Mouse (Mus musculus) heart, embryonic 10.5 days (tissue): ENCODE measurements at regions not wholly inside any gene's neighbourhood (a gene's known extent, or its start where the extent isn't known, plus 50 kb on each side); places are given as distances from the start of the nearest gene placed in this dataset.

Experiments
- DNase-seq: peaks from one replicate; pipeline ENCODE4 v3.0.0-alpha.2; 2017; ENCODE audit warnings: low spot score
- H3K27ac ChIP-seq: fragments of 300-500 bp; sonication (generic); 2 replicates; pipeline ENCODE4 v1.5.1; 2016; ENCODE audit warnings: mild to moderate bottlenecking
- H3K27me3 ChIP-seq: fragments of 300-500 bp; sonication (generic); 2 replicates; pipeline ENCODE4 v1.6.1; 2016; ENCODE audit warnings: mild to moderate bottlenecking; ENCODE audit not compliant: poor library complexity, insufficient read depth, severe bottlenecking
- H3K36me3 ChIP-seq: fragments of 300-500 bp; sonication (generic); 2 replicates; pipeline ENCODE4 v1.6.1; 2016; ENCODE audit warnings: mild to moderate bottlenecking, moderate library complexity
- H3K4me1 ChIP-seq: fragments of 300-500 bp; sonication (generic); 2 replicates; pipeline ENCODE4 v1.6.1; 2016; ENCODE audit warnings: mild to moderate bottlenecking
- H3K4me3 ChIP-seq: fragments of 300-500 bp; sonication (generic); 2 replicates; pipeline ENCODE4 v1.5.1; 2016; ENCODE audit warnings: mild to moderate bottlenecking, moderate library complexity
- H3K9me3 ChIP-seq: fragments of 300-500 bp; sonication (generic); 2 replicates; pipeline ENCODE4 v1.6.1; 2016; ENCODE audit warnings: mild to moderate bottlenecking, moderate library complexity
- WGBS: fragments of 180-500 bp; shearing (Covaris S2); methylation state at CpG from one replicate; pipeline ENCODE4 v1.1.7; 2016; 5-methylcytosine and 5-hydroxymethylcytosine counted together

GRCm38 (mm10) chr16:52947679-52948078 lies 493.8 kb upstream of the Alcam start:
- Histone ChIP-seq H3K27ac (no peak overlapping the region), H3K36me3 (no peaks in the 10 kb centered on the region), H3K9me3 (no peaks in the 10 kb centered on the region), H3K4me3 (no peak overlapping the region), H3K27me3 (no peaks in the 10 kb centered on the region), H3K4me1 (no peaks in the 10 kb centered on the region)
- DNase-seq: peak; percentile 80
- WGBS: 28% methylated on average over 4 of the region's 4 CpGs

GRCm38 (mm10) chr16:52934749-52935148 lies 480.9 kb upstream of the Alcam start:
- H3K4me3 ChIP-seq: no peak overlapping the region
- no peaks in the 10 kb centered on the region for H3K9me3 ChIP-seq
- no peaks in the 10 kb centered on the region for H3K27me3 ChIP-seq
- H3K4me1 ChIP-seq: no peaks in the 10 kb centered on the region
- H3K36me3 ChIP-seq: no peaks in the 10 kb centered on the region
- H3K27ac ChIP-seq: no peak overlapping the region
- 75% methylated on average over 1 of the region's 1 CpGs for WGBS
- no peak for DNase-seq

- no peaks in the 10 kb centered on the region for H3K4me1 ChIP-seq
- WGBS: 82% methylated on average over 3 of the region's 3 CpGs
- H3K36me3 ChIP-seq: no peaks in the 10 kb centered on the region
- DNase-seq: no peak
- H3K9me3 ChIP-seq: no peaks in the 10 kb centered on the region
- no peak overlapping the region for H3K27ac ChIP-seq
- H3K4me3 ChIP-seq: no peak overlapping the region
- no peaks in the 10 kb centered on the region for H3K27me3 ChIP-seq
Measured at GRCm38 (mm10) chr16:52931978-52932377, 478.1 kb upstream of the Alcam start.

GRCm38 (mm10) chr16:52892467-52893255 lies 438.8 kb upstream of the Alcam start:
- WGBS: 77% methylated on average over 14 of the region's 14 CpGs
- no peak overlapping the region for H3K4me3 ChIP-seq
- no peaks in the 10 kb centered on the region for H3K4me1 ChIP-seq
- H3K27ac ChIP-seq: no peak overlapping the region
- no peak for DNase-seq
- H3K36me3 ChIP-seq: no peaks in the 10 kb centered on the region
- no peaks in the 10 kb centered on the region for H3K9me3 ChIP-seq
- H3K27me3 ChIP-seq: no peaks in the 10 kb centered on the region

GRCm38 (mm10) chr16:52879463-52880114 lies 425.7 kb upstream of the Alcam start:
- H3K4me3 ChIP-seq: no peak overlapping the region
- H3K9me3 ChIP-seq: no peaks in the 10 kb centered on the region
- no peaks in the 10 kb centered on the region for H3K36me3 ChIP-seq
- H3K4me1 ChIP-seq: no peaks in the 10 kb centered on the region
- no peak for DNase-seq
- H3K27me3 ChIP-seq: no peaks in the 10 kb centered on the region
- WGBS: 74% methylated on average over 4 of the region's 4 CpGs
- no peak overlapping the region for H3K27ac ChIP-seq

- WGBS: 78% methylated on average over 6 of the region's 6 CpGs
- no peak overlapping the region for H3K27ac ChIP-seq
- peaks cover 6% of the 10 kb centered on the region; the same call in 1 of the 2 replicates for H3K4me1 ChIP-seq
- H3K27me3 ChIP-seq: no peaks in the 10 kb centered on the region
- no peaks in the 10 kb centered on the region for H3K36me3 ChIP-seq
- H3K4me3 ChIP-seq: no peak overlapping the region
- no peaks in the 10 kb centered on the region for H3K9me3 ChIP-seq
- DNase-seq: no peak
Measured at GRCm38 (mm10) chr16:52867833-52868232, 414.0 kb upstream of the Alcam start.

- DNase-seq: no peak
- Histone ChIP-seq H3K9me3 (no peaks in the 10 kb centered on the region), H3K27ac (no peak overlapping the region), H3K4me3 (no peak overlapping the region), H3K4me1 (peaks cover 6% of the 10 kb centered on the region; the same call in 1 of the 2 replicates), H3K27me3 (no peaks in the 10 kb centered on the region), H3K36me3 (no peaks in the 10 kb centered on the region)
- WGBS: 20% methylated on average over 1 of the region's 1 CpGs
Measured at GRCm38 (mm10) chr16:52863554-52863953, 409.7 kb upstream of the Alcam start.

- Histone ChIP-seq H3K4me3 (no peak overlapping the region), H3K36me3 (no peaks in the 10 kb centered on the region), H3K4me1 (peaks cover 6% of the 10 kb centered on the region; the same call in 1 of the 2 replicates), H3K27me3 (no peaks in the 10 kb centered on the region), H3K9me3 (no peaks in the 10 kb centered on the region), H3K27ac (no peak overlapping the region)
- 87% methylated on average over 6 of the region's 6 CpGs for WGBS
- no peak for DNase-seq
Measured at GRCm38 (mm10) chr16:52861263-52861662, 407.4 kb upstream of the Alcam start.

GRCm38 (mm10) chr16:52858441-52859209 lies 404.8 kb upstream of the Alcam start:
- Histone ChIP-seq H3K36me3 (no peaks in the 10 kb centered on the region), H3K27ac (no peak overlapping the region), H3K27me3 (no peaks in the 10 kb centered on the region), H3K4me1 (peaks cover 6% of the 10 kb centered on the region; the same call in 1 of the 2 replicates), H3K9me3 (no peaks in the 10 kb centered on the region), H3K4me3 (no peak overlapping the region)
- WGBS: 45% methylated on average over 8 of the region's 8 CpGs
- DNase-seq: no peak

GRCm38 (mm10) chr16:52851129-52851528 lies 397.3 kb upstream of the Alcam start:
- 87% methylated on average over 2 of the region's 2 CpGs for WGBS
- no peaks in the 10 kb centered on the region for H3K4me1 ChIP-seq
- H3K36me3 ChIP-seq: no peaks in the 10 kb centered on the region
- H3K9me3 ChIP-seq: no peaks in the 10 kb centered on the region
- H3K27ac ChIP-seq: no peak overlapping the region
- no peak overlapping the region for H3K4me3 ChIP-seq
- H3K27me3 ChIP-seq: no peaks in the 10 kb centered on the region
- DNase-seq: no peak

- H3K36me3 ChIP-seq: no peaks in the 10 kb centered on the region
- 56% methylated on average over 1 of the region's 1 CpGs for WGBS
- H3K27ac ChIP-seq: no peak overlapping the region
- no peaks in the 10 kb centered on the region for H3K9me3 ChIP-seq
- H3K27me3 ChIP-seq: no peaks in the 10 kb centered on the region
- H3K4me3 ChIP-seq: no peak overlapping the region
- no peak for DNase-seq
- no peaks in the 10 kb centered on the region for H3K4me1 ChIP-seq
Measured at GRCm38 (mm10) chr16:52818976-52819375, 365.1 kb upstream of the Alcam start.

GRCm38 (mm10) chr16:52811219-52811618 lies 357.3 kb upstream of the Alcam start:
- no peak overlapping the region for H3K4me3 ChIP-seq
- no peak for DNase-seq
- no peaks in the 10 kb centered on the region for H3K4me1 ChIP-seq
- H3K27me3 ChIP-seq: no peaks in the 10 kb centered on the region
- no peak overlapping the region for H3K27ac ChIP-seq
- H3K9me3 ChIP-seq: no peaks in the 10 kb centered on the region
- H3K36me3 ChIP-seq: no peaks in the 10 kb centered on the region
- WGBS: 71% methylated on average over 3 of the region's 3 CpGs

GRCm38 (mm10) chr16:52804365-52804764 lies 350.5 kb upstream of the Alcam start:
- DNase-seq: no peak
- H3K9me3 ChIP-seq: no peaks in the 10 kb centered on the region
- H3K27ac ChIP-seq: no peak overlapping the region
- H3K27me3 ChIP-seq: no peaks in the 10 kb centered on the region
- no peaks in the 10 kb centered on the region for H3K4me1 ChIP-seq
- H3K4me3 ChIP-seq: no peak overlapping the region
- no peaks in the 10 kb centered on the region for H3K36me3 ChIP-seq
